Mouse (Mus musculus): ENCODE data around the gene Chst15. TPM values are rescaled to one million over a fixed set of nuclear protein-coding genes. Genes with fewer than 3 reads are reported as not detected.

Gene Chst15
- polyA plus RNA-seq, 1 experiment from 2014 or later = 8.4 TPM

- 63% methylated on average over 2 of the region's 2 CpGs for WGBS
- no peak overlapping the region for H3K4me3 ChIP-seq (ENCODE audit: low read depth, low read length)
- H3K9ac ChIP-seq (ENCODE audit: low read length) = no peak overlapping the region
- H3K9me3 ChIP-seq (replicated peaks; ENCODE audit: control insufficient read depth, low read length) = no peaks in the 10 kb centered on the region
- no peak overlapping the region for H3K27ac ChIP-seq (ENCODE audit: low read depth, low read length)
- ATAC-seq (no peak), DNase-seq (ENCODE audit: low spot score) (no peak)
- no peaks in the 10 kb centered on the region for H3K36me3 ChIP-seq (ENCODE audit: control insufficient read depth, insufficient read depth, low read length)
- H3K27me3 ChIP-seq (replicated peaks; ENCODE audit: control insufficient read depth, insufficient read depth, low read length) = no peaks in the 10 kb centered on the region
- no peak overlapping the region for H3K4me2 ChIP-seq (ENCODE audit: low read length)
- H3K4me1 ChIP-seq (ENCODE audit: control insufficient read depth, insufficient read depth, low read length) = no peaks in the 10 kb centered on the region
These were observed 26.1 kb upstream of the Chst15 start for GRCm38 (mm10) chr7:132343146-132343545.

GRCm38 (mm10) chr7:132339041-132339839, 22.2 kb upstream of the Chst15 start:
- Histone ChIP-seq H3K27me3 (replicated peaks; ENCODE audit: control insufficient read depth, insufficient read depth, low read length) (no peaks in the 10 kb centered on the region), H3K4me2 (ENCODE audit: low read length) (no peak overlapping the region), H3K4me3 (ENCODE audit: low read depth, low read length) (no peak overlapping the region), H3K36me3 (ENCODE audit: control insufficient read depth, insufficient read depth, low read length) (no peaks in the 10 kb centered on the region), H3K9me3 (replicated peaks; ENCODE audit: control insufficient read depth, low read length) (no peaks in the 10 kb centered on the region), H3K9ac (ENCODE audit: low read length) (no peak overlapping the region), H3K27ac (ENCODE audit: low read depth, low read length) (no peak overlapping the region), H3K4me1 (ENCODE audit: control insufficient read depth, insufficient read depth, low read length) (peaks cover 8% of the 10 kb centered on the region)
- no peak for ATAC-seq
- no peak for DNase-seq (ENCODE audit: low spot score)
- 91% methylated on average over 14 of the region's 14 CpGs for WGBS

DNA sequence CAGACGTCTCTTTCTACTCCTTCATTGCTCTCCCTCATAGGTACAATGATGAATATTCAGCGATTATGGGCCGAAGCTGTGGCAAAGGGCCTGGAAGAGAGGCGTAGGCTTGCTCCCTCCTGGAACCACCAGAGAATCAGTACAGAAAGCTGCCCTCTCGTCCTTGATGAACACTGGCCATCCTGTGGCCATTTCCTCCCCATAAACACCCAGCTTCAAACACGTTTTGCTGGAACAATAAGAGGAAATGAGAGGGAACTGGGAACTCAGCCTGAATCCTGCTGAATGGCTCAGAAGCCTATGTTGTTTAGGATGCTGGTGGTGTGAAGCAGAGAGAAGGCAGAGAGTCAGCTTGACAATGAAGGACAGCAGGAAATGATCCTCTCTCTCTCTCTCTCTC, 21.3 kb upstream of the Chst15 start:
- H3K4me2 ChIP-seq (ENCODE audit: low read length) = no peak overlapping the region
- H3K27ac ChIP-seq (ENCODE audit: low read depth, low read length) = no peak overlapping the region
- H3K9ac ChIP-seq (ENCODE audit: low read length) = no peak overlapping the region
- DNase-seq (ENCODE audit: low spot score) (no peak), ATAC-seq (no peak)
- no peaks in the 10 kb centered on the region for H3K27me3 ChIP-seq (replicated peaks; ENCODE audit: control insufficient read depth, insufficient read depth, low read length)
- no peak overlapping the region for H3K4me3 ChIP-seq (ENCODE audit: low read depth, low read length)
- H3K36me3 ChIP-seq (ENCODE audit: control insufficient read depth, insufficient read depth, low read length) = no peaks in the 10 kb centered on the region
- WGBS = 62% methylated on average over 6 of the region's 6 CpGs
- H3K4me1 ChIP-seq (ENCODE audit: control insufficient read depth, insufficient read depth, low read length) = peaks cover 8% of the 10 kb centered on the region
- no peaks in the 10 kb centered on the region for H3K9me3 ChIP-seq (replicated peaks; ENCODE audit: control insufficient read depth, low read length)

DNA sequence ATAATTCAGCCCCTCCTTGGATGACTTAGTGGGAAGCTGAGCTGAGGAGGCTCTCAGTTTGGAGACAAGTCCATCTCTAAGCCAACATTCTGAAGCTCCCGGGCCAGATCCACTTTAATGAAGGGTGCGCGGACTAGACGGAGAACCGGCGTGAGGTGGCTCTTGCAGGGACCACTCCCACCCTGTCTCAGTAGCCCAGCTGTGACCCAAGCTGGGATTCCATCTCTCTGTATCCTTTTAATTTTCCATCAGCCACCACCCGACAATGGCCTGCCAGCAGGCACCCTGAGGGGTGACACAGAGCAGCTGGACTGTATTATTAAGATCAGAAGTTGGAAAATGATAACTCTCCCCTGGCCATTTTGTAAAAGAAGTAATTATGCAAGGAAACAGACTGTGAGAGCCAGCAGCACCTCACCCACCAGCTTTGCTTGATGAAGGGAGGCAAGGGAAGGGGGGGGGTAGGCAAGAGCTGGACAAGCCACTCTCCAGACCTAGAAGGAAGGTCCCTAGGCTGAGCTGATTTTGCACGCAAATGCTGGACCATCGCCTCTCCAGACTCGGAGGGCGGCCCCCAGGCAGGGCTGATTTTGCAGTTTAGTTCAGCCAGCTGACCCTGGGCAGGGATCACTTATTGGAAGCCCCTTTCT, 20.4 kb upstream of the Chst15 start:
- Histone ChIP-seq H3K4me2 (ENCODE audit: low read length) (no peak overlapping the region), H3K36me3 (ENCODE audit: control insufficient read depth, insufficient read depth, low read length) (no peaks in the 10 kb centered on the region), H3K9me3 (replicated peaks; ENCODE audit: control insufficient read depth, low read length) (no peaks in the 10 kb centered on the region), H3K27me3 (replicated peaks; ENCODE audit: control insufficient read depth, insufficient read depth, low read length) (no peaks in the 10 kb centered on the region), H3K27ac (ENCODE audit: low read depth, low read length) (peak overlapping the region; percentile 40; the same call in 1 of the 2 replicates), H3K4me1 (ENCODE audit: control insufficient read depth, insufficient read depth, low read length) (peaks cover 8% of the 10 kb centered on the region), H3K4me3 (ENCODE audit: low read depth, low read length) (no peak overlapping the region), H3K9ac (ENCODE audit: low read length) (no peak overlapping the region)
- DNase-seq (ENCODE audit: low spot score) (no peak), ATAC-seq (peak; percentile 32; the same call in 1 of the 2 replicates)
- 72% methylated on average over 11 of the region's 11 CpGs for WGBS

DNA sequence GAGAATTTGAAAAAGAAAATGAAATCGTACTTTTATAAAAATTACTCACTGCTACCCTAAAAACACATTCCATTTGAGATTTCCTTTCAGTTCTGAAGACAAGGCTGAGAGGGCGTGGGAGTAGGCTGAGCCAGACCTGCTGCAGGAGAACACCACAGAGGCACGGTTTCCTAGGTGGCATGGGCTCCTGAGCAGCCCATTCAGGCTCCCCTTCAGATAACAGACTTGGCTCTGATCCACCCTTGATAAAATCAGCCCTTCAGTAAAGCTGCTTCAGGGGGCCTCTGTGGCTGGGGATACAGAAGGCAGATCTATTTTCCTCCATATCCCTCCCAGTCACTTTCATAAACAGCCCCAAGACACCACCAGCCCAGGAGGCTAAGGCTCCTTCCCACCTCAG, 19.8 kb upstream of the Chst15 start:
- H3K4me2 ChIP-seq (ENCODE audit: low read length) = no peak overlapping the region

DNA sequence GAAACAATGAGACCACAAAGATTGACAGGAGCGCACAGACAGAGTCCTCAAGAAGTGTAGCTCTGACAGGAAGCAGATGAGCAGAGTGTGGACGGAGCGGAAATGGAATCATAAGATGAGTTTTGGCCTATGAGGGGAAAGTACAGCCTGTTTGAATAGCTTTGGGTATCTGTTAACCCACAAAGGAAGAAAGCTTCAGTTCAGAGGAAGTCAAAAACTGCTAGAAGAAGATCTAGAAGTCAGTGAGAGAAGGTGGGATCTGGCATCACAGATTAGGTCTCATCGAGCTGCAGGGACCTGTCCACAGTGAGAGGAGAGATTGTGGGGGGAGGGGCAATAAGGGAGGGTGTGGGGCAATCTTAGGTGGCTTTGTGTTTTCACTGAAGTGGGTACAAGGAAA, 18.3 kb upstream of the Chst15 start:
- Histone ChIP-seq H3K9me3 (replicated peaks; ENCODE audit: control insufficient read depth, low read length) (no peaks in the 10 kb centered on the region), H3K27ac (ENCODE audit: low read depth, low read length) (no peak overlapping the region), H3K9ac (ENCODE audit: low read length) (no peak overlapping the region), H3K36me3 (ENCODE audit: control insufficient read depth, insufficient read depth, low read length) (no peaks in the 10 kb centered on the region), H3K27me3 (replicated peaks; ENCODE audit: control insufficient read depth, insufficient read depth, low read length) (no peaks in the 10 kb centered on the region), H3K4me3 (ENCODE audit: low read depth, low read length) (no peak overlapping the region), H3K4me2 (ENCODE audit: low read length) (no peak overlapping the region), H3K4me1 (ENCODE audit: control insufficient read depth, insufficient read depth, low read length) (peaks cover 10% of the 10 kb centered on the region)
- ATAC-seq (no peak), DNase-seq (ENCODE audit: low spot score) (no peak)
- 93% methylated on average over 4 of the region's 4 CpGs for WGBS

More for the DNA sequence above, 19.8 kb upstream of the Chst15 start:
- Histone ChIP-seq H3K4me3 (ENCODE audit: low read depth, low read length) (no peak overlapping the region), H3K9ac (ENCODE audit: low read length) (no peak overlapping the region), H3K27me3 (replicated peaks; ENCODE audit: control insufficient read depth, insufficient read depth, low read length) (no peaks in the 10 kb centered on the region), H3K36me3 (ENCODE audit: control insufficient read depth, insufficient read depth, low read length) (no peaks in the 10 kb centered on the region), H3K27ac (ENCODE audit: low read depth, low read length) (peak overlapping the region; percentile 40; the same call in 1 of the 2 replicates), H3K4me1 (ENCODE audit: control insufficient read depth, insufficient read depth, low read length) (peaks cover 10% of the 10 kb centered on the region), H3K9me3 (replicated peaks; ENCODE audit: control insufficient read depth, low read length) (no peaks in the 10 kb centered on the region)
- DNase-seq (ENCODE audit: low spot score) = no peak
- 43% methylated on average over 3 of the region's 3 CpGs for WGBS
- no peak for ATAC-seq

- H3K27ac ChIP-seq (ENCODE audit: low read depth, low read length) = no peak overlapping the region
- H3K9me3 ChIP-seq (replicated peaks; ENCODE audit: control insufficient read depth, low read length) = no peaks in the 10 kb centered on the region
- WGBS = 83% methylated on average over 1 of the region's 1 CpGs
- H3K27me3 ChIP-seq (replicated peaks; ENCODE audit: control insufficient read depth, insufficient read depth, low read length) = no peaks in the 10 kb centered on the region
- no peaks in the 10 kb centered on the region for H3K36me3 ChIP-seq (ENCODE audit: control insufficient read depth, insufficient read depth, low read length)
- no peak for ATAC-seq
- no peak overlapping the region for H3K9ac ChIP-seq (ENCODE audit: low read length)
- DNase-seq (ENCODE audit: low spot score) = no peak
- H3K4me1 ChIP-seq (ENCODE audit: control insufficient read depth, insufficient read depth, low read length) = peaks cover 10% of the 10 kb centered on the region
- H3K4me3 ChIP-seq (ENCODE audit: low read depth, low read length) = no peak overlapping the region
- no peak overlapping the region for H3K4me2 ChIP-seq (ENCODE audit: low read length)
These were observed 16.1 kb upstream of the Chst15 start for GRCm38 (mm10) chr7:132333078-132333477.

DNA sequence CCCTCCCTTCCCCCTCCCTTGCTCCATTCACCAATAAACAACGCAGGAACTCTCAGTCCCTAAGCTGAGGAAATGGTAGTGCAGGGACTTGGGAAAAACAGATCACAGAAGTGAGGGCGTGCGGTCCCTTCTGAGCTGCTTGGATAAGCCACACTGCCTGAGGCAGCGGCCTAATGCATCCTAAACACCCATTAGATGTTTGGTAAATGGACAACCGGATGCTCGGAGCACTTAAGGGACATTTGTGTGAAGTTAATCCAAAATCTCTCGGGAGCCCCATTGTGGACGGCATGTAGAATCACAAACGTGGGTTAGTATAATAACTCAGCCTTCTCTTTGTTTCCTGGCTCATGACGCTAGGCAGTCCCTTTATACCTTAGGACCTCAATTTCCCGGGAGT, 15.1 kb upstream of the Chst15 start:
- no peaks in the 10 kb centered on the region for H3K9me3 ChIP-seq (replicated peaks; ENCODE audit: control insufficient read depth, low read length)
- no peaks in the 10 kb centered on the region for H3K27me3 ChIP-seq (replicated peaks; ENCODE audit: control insufficient read depth, insufficient read depth, low read length)
- WGBS = 40% methylated on average over 11 of the region's 11 CpGs
- H3K36me3 ChIP-seq (ENCODE audit: control insufficient read depth, insufficient read depth, low read length) = no peaks in the 10 kb centered on the region
- peaks cover 10% of the 10 kb centered on the region for H3K4me1 ChIP-seq (ENCODE audit: control insufficient read depth, insufficient read depth, low read length)
- no peak overlapping the region for H3K4me2 ChIP-seq (ENCODE audit: low read length)
- H3K4me3 ChIP-seq (ENCODE audit: low read depth, low read length) = no peak overlapping the region
- ATAC-seq (no peak), DNase-seq (ENCODE audit: low spot score) (no peak)
- no peak overlapping the region for H3K9ac ChIP-seq (ENCODE audit: low read length)
- no peak overlapping the region for H3K27ac ChIP-seq (ENCODE audit: low read depth, low read length)

GRCm38 (mm10) chr7:132330179-132330578, 13.2 kb upstream of the Chst15 start:
- H3K4me3 ChIP-seq (ENCODE audit: low read depth, low read length) = no peak overlapping the region
- ATAC-seq = no peak
- H3K27ac ChIP-seq (ENCODE audit: low read depth, low read length) = no peak overlapping the region
- H3K4me2 ChIP-seq (ENCODE audit: low read length) = no peak overlapping the region
- no peaks in the 10 kb centered on the region for H3K36me3 ChIP-seq (ENCODE audit: control insufficient read depth, insufficient read depth, low read length)
- no peak for DNase-seq (ENCODE audit: low spot score)
- H3K9ac ChIP-seq (ENCODE audit: low read length) = no peak overlapping the region
- no peaks in the 10 kb centered on the region for H3K9me3 ChIP-seq (replicated peaks; ENCODE audit: control insufficient read depth, low read length)
- no peaks in the 10 kb centered on the region for H3K27me3 ChIP-seq (replicated peaks; ENCODE audit: control insufficient read depth, insufficient read depth, low read length)
- 84% methylated on average over 1 of the region's 1 CpGs for WGBS
- H3K4me1 ChIP-seq (ENCODE audit: control insufficient read depth, insufficient read depth, low read length) = 0 out of 2 replicates have a peak, but pooled peaks cover 6% of the 10 kb centered on the region
